Mouse (Mus musculus) gastrocnemius, postnatal 4 days (tissue): ENCODE data around the gene Phldb3. TPM values are rescaled to one million over a fixed set of nuclear protein-coding genes. Genes with fewer than 3 reads are reported as not detected.

Source experiments
- total RNA-seq, 2 experiments: library from RNA; stranded (reverse); gene quantifications; 2 replicates each; pipeline ENCODE4 v1.2.3; 2021

Phldb3 gene
- total RNA-seq, 2 experiments from 2014 or later, result 0.98 to 1.6 TPM

Other genes starting within 250 kb of the Phldb3 start
- under 1 TPM; 0.61 to 0.93 TPM for gene Kcnn4, start 240.5 kb upstream of the Phldb3 start, total RNA-seq
- 10 to 100 TPM; 18.1 to 21.1 TPM for gene Smg9, start 211.1 kb upstream of the Phldb3 start, total RNA-seq
- under 1 TPM; 0.26 to 0.52 TPM for gene Irgc1, start 158.5 kb upstream of the Phldb3 start, total RNA-seq
- 1 to 10 TPM; 2.5 to 3.7 TPM for gene Plaur, start 148.3 kb upstream of the Phldb3 start, total RNA-seq
- 10 to 100 TPM; 18.6 to 21.3 TPM for gene Cadm4, start 128.7 kb upstream of the Phldb3 start, total RNA-seq
- 10 to 100 TPM; 12.6 to 15.9 TPM for gene Zfp428, start 103.8 kb upstream of the Phldb3 start, total RNA-seq
- not detected for gene AC161166.1, start 98.3 kb upstream of the Phldb3 start, total RNA-seq
- 10 to 100 TPM; 20.5 to 22.0 TPM for gene Irgq, start 80.1 kb upstream of the Phldb3 start, total RNA-seq
- not detected for gene Pinlyp, start 64.6 kb upstream of the Phldb3 start, total RNA-seq
- 10 to 100 TPM; 44.4 to 45.2 TPM for gene Xrcc1, start 64.5 kb upstream of the Phldb3 start, total RNA-seq
- gene Ethe1, start 23.2 kb upstream of the Phldb3 start, total RNA-seq, result 1 to 10 TPM; 8.0 to 9.1 TPM
- 1 to 10 TPM; 1.5 to 1.9 TPM for gene Zfp575, start 23.1 kb upstream of the Phldb3 start, total RNA-seq
- not detected for gene Lypd3, start 25.8 kb downstream of the Phldb3 start, total RNA-seq
- gene Tex101, start 65.9 kb downstream of the Phldb3 start, total RNA-seq, result not detected
- gene BC049730, start 98.5 kb downstream of the Phldb3 start, total RNA-seq, result not detected
- not detected for gene Gm4763, start 116.1 kb downstream of the Phldb3 start, total RNA-seq
- under 1 TPM in 1 of 2 experiments, not detected in 1; 0.62 TPM for gene Cd177, start 149.5 kb downstream of the Phldb3 start, total RNA-seq
- not detected for gene Ceacam10, start 166.4 kb downstream of the Phldb3 start, total RNA-seq